Mouse (Mus musculus) cerebellum, postnatal 4 days (tissue): ENCODE results near the gene Arrdc5.
"Not testable (repeated sequence)": the region's sequence is repeated elsewhere in the genome, so short reads cannot be mapped to it uniquely, and the experiment has no call there.

ENCODE experiments used
- DNase-seq, 2 experiments: peaks; one replicate each; pipeline ENCODE4 v3.0.0; 2022; ENCODE audit warnings: low spot score in 2 of 2, mixed read lengths in 1 of 2

The Arrdc5 gene

DNA sequence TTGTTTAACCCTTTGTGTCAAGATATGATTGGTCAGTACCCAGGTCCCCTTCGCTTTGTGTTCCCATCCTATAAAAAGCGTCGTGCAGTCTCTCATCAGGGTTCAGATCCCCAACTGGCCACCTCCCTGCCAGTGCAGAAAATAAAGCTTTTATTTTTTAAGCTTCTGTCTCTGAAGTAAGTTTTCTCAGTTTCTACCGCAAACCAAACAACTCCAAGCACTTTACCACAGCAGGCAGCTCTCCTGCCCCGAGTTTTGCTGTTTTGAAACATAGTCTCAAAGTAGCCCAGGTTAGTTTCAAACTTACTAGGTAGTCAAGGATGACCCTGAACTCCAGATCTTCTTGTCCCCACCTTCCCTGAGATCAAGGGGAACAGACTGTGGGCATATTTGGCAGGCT lies 21.7 kb downstream of the Arrdc5 start:
- DNase-seq, result no peak

DNA sequence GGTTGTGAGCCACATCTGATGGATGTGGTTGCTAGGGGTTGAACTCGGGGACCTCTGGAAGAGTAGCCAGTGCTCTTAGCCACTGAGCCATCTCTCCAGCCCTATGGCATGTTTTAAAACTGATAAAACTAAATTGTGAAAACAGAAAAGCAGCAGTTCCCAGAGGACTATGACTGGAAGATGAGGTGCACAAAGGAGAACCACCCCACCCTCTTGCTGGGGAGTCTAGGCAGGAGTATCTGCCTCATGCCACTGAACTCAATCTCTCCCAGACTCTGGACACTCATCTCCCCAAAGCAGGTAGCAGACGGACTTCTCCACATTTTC lies 22.6 kb downstream of the Arrdc5 start:
- DNase-seq, result no peak

DNA sequence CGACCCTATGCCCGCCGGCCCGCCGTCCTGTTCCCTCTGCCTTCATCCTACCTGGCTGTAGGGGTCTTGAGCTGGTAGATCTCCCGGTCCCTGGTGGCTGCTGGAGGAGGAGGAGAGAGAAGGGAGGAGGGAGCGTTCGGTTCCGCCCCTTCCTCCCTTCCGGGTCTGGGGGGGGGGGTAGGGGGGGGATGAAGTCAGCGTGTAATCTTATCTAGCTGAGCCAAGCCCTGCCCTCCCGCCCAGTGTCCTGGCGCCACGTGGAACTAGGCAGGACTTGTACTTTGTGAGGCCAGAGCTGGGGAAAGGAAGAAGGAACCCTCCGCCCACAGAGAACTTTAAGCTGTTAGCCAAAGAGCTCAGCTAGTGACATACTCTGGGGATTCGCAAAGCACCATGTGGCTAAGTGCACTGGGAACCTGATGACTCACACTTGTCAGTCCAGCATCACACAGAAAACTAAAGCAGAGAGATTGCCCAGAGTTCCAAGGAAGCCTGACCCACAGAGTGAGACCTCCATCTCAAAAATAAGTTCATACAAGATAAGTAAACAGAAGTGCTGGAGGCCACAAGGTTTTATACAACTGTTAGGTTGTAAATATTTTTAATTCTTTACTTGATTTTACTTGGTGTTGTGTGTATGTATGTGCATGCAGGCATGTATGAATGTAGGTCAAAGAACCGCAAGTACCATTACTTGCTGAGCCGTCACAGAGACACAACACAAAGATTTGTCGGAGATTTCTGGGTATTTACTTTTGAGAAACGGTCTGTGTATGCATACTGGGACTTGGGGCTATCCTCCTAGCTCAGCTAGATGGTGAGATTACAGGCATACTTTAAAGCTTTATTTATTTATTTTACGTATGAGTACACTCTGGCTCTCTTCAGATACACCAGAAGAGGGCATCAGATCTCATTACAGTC lies 23.2 kb downstream of the Arrdc5 start, which contains the start of gene Ticam1:
Gene Ticam1 (minus strand): TSS at position 144 of the 924 bp plus-strand sequence.
- peak in 1 of 2 experiments; percentile 51 for DNase-seq

DNA sequence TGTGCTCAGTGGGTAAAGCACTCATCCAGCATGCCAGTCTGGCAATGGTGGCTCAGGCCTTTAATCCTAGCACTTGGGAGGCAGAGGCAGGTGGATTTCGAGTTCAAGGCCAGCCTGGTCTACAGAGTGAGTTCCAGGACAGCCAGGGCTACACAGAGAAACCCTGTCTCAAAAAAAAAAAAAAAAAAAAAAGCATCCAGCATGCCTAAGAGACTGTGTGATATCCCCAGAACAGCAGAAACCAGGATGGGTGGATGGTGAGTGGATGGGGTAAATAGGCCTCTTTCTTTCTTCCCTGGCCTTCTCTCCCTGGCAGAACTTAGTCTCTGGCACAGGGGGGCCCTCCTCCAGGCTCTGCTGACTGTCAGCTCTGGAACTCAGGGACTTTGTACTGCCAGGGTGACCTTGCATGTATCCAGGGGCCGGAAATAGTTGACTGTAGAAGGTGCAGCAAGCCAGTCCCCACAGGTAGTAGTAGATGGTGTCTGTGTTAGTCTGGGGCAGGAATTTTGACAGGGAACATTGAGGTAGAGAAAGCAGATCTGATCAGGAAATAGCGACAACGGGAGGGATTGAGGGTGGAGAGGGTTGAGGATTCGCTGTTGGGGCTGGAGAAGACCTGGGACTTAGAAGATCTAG lies 24.1 kb downstream of the Arrdc5 start:
- DNase-seq, result no peak

DNA sequence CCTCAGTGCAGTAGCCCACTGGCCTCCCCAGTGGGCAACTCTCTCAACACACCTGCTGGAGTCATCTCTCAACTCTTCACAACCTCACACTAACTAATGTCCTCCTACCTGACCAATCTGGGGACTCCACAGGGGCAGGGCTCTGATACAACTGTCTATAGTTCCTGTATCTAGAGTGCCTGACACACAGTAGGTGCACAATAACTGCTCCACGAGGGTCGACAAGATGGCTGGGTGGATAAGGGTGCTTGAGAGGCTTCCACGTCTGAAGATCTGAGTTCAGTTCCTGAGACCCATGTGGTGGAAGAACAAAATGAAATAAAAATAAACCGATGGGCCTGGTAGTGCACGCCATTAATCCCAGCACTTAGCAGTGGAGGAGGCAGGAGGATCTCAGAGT lies 26.1 kb downstream of the Arrdc5 start:
- DNase-seq, result no peak

- no peak for DNase-seq
Observed at GRCm38 (mm10) chr17:56273482-56273881, 26.6 kb downstream of the Arrdc5 start.

- no peak for DNase-seq
Observed at GRCm38 (mm10) chr17:56272644-56273043, 27.4 kb downstream of the Arrdc5 start.

DNA sequence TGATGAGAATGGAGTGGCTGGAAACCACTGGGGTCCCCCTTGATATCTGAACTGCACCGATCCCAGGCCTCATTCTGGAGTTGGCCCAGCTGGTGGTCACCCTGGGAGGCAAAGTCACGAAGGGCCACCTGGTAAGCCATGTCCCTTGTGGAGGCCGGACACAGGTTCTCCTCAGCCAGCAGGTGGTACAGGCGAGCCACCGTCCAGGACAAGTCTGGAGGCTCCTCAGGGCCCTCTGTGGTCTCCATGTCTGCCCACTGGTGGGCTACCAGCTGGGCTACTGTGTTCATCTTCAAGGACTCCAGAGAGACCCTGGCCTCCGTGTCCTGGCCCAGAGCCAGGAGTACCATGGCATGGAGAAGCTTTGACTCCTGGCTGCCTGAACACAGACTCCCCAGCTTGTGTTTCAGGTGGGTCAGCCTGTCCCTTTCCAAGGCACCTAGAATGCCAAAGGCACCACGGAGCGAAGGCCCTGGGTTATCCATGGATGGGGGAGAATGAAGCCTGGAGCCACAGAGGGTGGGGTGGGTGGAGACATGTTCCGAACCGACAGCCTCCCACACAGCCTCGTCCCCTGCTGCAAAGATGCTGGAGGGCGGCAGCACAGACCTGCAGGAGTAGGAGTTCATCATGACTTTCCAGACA lies 28.4 kb downstream of the Arrdc5 start:
- no peak for DNase-seq

DNA sequence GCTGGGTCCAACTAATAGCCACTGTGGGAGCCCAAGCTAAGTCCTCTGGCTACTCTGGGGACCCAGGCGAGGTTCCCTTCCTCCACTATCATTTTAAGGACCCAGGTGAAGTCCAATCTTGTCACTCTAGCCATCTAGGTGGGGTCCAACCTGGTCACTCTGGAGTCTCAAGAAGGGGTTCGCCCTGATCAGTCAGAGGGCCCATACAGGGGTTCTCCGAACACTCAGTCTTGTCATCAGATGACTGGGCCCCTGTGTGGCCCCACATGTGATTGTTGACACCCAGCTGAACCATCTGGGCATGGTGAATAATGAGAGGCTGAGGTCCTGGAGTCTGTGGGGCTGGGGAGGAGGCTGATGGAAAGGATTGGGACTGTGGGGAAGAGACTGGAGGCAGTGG lies 30.3 kb downstream of the Arrdc5 start:
- no peak for DNase-seq

DNA sequence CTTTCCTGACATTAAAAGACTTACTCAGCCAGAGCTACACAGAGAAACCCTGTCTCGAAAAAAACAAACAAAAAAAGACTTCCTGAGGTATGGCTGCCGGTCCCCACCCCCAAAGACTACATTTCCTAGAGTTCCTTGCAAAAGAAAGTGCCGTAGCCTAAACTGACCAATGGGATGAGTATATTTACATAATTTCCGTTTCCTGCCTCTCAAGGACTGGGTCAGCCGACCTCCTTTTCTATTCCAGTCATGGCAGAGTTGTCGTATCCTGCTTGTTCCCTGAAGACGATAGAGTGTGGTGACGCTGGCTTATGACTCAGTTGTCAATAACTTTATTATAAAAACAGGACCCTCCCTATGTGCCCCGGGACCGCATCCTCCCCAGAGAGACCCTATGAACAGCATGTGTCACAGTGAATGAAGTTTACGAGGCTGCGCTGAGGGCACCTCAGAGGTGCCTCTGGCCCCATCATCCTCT lies 30.9 kb downstream of the Arrdc5 start:
- DNase-seq, result peak in 1 of 2 experiments; percentile 48

DNA sequence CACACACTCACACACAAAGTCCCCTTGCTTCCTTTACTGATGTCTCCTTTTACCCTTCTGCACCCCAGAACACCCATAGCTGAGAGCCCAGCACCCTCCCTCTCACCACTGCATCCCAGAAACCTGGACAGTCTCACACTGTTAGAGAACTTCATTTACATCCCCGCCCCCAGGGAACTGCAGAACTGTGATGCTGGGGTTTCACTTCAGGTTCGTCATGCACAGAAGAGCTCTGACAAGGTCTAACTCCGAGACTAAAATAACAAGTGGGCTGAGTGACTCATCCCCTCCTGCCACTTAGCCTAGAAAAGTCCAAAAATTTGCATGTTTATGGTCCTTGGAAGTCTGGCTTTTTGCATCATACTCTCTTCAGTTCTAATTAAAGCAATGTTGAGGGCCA lies 33.8 kb downstream of the Arrdc5 start:
- DNase-seq, result no peak

DNA sequence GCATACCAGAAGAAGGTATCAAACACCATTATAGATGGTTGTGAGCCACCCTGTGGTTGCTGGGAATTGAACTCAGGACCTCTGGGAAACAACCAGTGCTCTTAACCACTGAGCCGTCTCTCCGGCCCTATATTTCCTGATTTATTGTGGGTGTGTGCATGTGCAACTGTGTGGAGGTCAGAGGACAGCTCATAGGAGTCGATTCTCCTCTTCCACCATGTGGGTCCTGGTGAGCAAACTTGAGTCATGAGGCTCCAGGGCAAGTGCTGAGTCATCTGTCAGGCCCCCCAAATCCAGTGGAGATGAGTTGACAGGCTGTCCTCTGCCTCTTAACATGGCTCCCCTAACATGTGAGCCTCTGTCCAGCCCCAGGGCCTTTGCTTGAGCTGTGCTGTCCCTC lies 34.2 kb downstream of the Arrdc5 start:
- no peak for DNase-seq

GRCm38 (mm10) chr17:56265011-56265410 lies 35.1 kb downstream of the Arrdc5 start:
- no peak for DNase-seq

DNA sequence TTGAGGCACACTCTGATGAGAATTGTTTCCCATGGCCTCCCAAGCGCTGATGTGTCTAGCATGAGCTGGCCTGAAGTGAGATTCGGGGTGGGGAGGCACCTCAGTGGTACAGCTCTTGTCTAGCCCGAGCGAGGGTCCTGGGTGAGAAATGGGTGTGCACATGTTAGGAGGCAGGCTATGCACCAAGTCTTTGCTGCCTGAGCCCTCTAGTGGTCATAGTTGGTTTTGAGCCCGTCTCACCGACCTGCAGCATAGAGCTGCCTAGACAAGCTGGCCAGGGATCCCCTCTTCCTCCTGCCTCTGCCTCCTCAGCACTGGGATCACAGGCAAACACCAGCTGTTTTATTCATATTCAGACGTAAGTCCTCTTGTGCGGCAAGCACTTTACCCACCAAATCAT lies 36.1 kb downstream of the Arrdc5 start:
- DNase-seq, result peak in 1 of 2 experiments; percentile 78

- no peak for DNase-seq
Observed at GRCm38 (mm10) chr17:56262645-56263094, 37.4 kb downstream of the Arrdc5 start.

GRCm38 (mm10) chr17:56261166-56261565 lies 38.9 kb downstream of the Arrdc5 start:
- DNase-seq, result no peak

GRCm38 (mm10) chr17:56259301-56260037 lies 40.6 kb downstream of the Arrdc5 start:
- DNase-seq, result no peak

DNA sequence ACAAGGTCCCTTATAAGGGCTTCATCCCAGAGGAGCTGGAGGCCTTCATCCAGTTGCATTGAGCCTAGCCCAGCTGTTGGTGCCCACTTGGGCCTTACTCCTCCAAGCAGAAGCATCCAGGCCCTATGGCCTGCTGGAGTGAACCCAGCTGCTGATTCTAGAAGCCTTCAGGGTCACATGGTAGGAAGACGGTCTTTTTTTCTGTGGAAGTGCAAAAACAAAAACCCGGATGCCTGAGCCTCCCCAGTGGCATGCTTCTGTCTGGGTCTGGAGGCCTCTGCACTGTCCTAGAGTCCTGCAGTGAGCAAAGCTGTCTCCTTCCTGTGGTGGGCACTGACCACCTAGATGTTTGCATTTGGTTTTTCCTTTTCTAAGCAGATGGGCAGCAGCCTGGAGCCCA lies 41.3 kb downstream of the Arrdc5 start:
- not testable (repeated sequence) for DNase-seq

DNA sequence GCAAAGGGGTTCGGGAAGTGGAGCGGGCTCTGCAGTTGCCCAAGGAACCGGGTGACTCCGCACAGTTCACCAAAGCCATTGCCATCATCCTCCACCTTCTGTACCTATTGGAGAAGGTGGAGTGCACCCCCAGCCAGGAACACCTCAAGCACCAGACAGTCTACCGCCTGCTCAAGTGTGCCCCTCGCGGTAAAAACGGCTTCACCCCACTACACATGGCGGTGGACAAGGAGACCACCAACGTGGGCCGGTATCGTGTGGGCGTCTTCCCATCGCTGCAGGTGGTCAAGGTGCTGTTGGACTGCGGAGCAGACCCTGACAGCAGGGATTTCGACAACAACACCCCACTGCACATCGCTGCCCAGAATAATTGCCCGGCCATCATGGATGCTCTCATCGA lies 41.8 kb downstream of the Arrdc5 start:
- DNase-seq, result not testable (repeated sequence)

- DNase-seq, result peak in 1 of 2 experiments; percentile 30
Observed at GRCm38 (mm10) chr17:56257181-56257894, 42.7 kb downstream of the Arrdc5 start.
